Mouse (Mus musculus) kidney, adult 11 months (tissue): ENCODE measurements around the gene Galnt14.
A peak's percentile ranks its signal among the peaks of the same experiment; 100 is the strongest.

ENCODE experiments used
- DNase-seq: peaks from one replicate; pipeline ENCODE4 v3.0.0; 2022

The Galnt14 gene

GRCm38 (mm10) chr17:73663237-73663636 is 47.0 kb downstream of the Galnt14 start:
- no peak for DNase-seq

GRCm38 (mm10) chr17:73658731-73659445 is 51.4 kb downstream of the Galnt14 start:
- no peak for DNase-seq

GRCm38 (mm10) chr17:73656373-73656772 is 53.9 kb downstream of the Galnt14 start:
- DNase-seq, result no peak

GRCm38 (mm10) chr17:73654261-73654660 is 56.0 kb downstream of the Galnt14 start:
- DNase-seq, result no peak

GRCm38 (mm10) chr17:73649371-73649770 is 60.9 kb downstream of the Galnt14 start:
- DNase-seq, result no peak

- DNase-seq, result peak; percentile 29
Measured at GRCm38 (mm10) chr17:73641676-73642075, 68.6 kb downstream of the Galnt14 start.

- DNase-seq, result peak; percentile 58
Measured at GRCm38 (mm10) chr17:73640117-73640480, 70.2 kb downstream of the Galnt14 start.

- peak; percentile 83 for DNase-seq
Measured at GRCm38 (mm10) chr17:73639401-73640116, 70.7 kb downstream of the Galnt14 start.

GRCm38 (mm10) chr17:73636988-73637387 is 73.3 kb downstream of the Galnt14 start:
- DNase-seq, result no peak

GRCm38 (mm10) chr17:73634896-73635295 is 75.4 kb downstream of the Galnt14 start:
- no peak for DNase-seq

- DNase-seq, result peak; percentile 23
Measured at GRCm38 (mm10) chr17:73633991-73634710, 76.1 kb downstream of the Galnt14 start.

GRCm38 (mm10) chr17:73628263-73628914 is 81.9 kb downstream of the Galnt14 start:
- DNase-seq, result no peak

GRCm38 (mm10) chr17:73626912-73627311 is 83.3 kb downstream of the Galnt14 start:
- DNase-seq, result no peak

- DNase-seq, result peak; percentile 48
Measured at GRCm38 (mm10) chr17:73620049-73620448, 90.2 kb downstream of the Galnt14 start.

GRCm38 (mm10) chr17:73602552-73603478 is 107.4 kb downstream of the Galnt14 start:
- DNase-seq, result peak; percentile 81

- DNase-seq, result no peak
Measured at GRCm38 (mm10) chr17:73599923-73600322, 110.3 kb downstream of the Galnt14 start.

- DNase-seq, result peak; percentile 22
Measured at GRCm38 (mm10) chr17:73592081-73592480, 118.2 kb downstream of the Galnt14 start.

- DNase-seq, result no peak
Measured at GRCm38 (mm10) chr17:73587573-73587972, 122.7 kb downstream of the Galnt14 start.

- DNase-seq, result no peak
Measured at GRCm38 (mm10) chr17:73574186-73574585, 136.1 kb downstream of the Galnt14 start.

- no peak for DNase-seq
Measured at GRCm38 (mm10) chr17:73572881-73573280, 137.4 kb downstream of the Galnt14 start.

GRCm38 (mm10) chr17:73572440-73572839 is 137.8 kb downstream of the Galnt14 start:
- peak; percentile 64 for DNase-seq

GRCm38 (mm10) chr17:73571961-73572360 is 138.3 kb downstream of the Galnt14 start:
- DNase-seq, result no peak
